Mouse (Mus musculus) right cerebral cortex, postnatal 4 days (tissue): ENCODE measurements around the gene Agpat1.
A peak's percentile ranks its signal among the peaks of the same experiment; 100 is the strongest.

Source experiments
- DNase-seq: peaks from one replicate; pipeline ENCODE4 v3.0.0-alpha.2; 2022

Agpat1 gene

GRCm38 (mm10) chr17:34655581-34655991 is 51.5 kb downstream of the Agpat1 start:
- DNase-seq = peak; percentile 50

- no peak for DNase-seq
These were observed 52.6 kb downstream of the Agpat1 start for GRCm38 (mm10) chr17:34656666-34657065.

DNA sequence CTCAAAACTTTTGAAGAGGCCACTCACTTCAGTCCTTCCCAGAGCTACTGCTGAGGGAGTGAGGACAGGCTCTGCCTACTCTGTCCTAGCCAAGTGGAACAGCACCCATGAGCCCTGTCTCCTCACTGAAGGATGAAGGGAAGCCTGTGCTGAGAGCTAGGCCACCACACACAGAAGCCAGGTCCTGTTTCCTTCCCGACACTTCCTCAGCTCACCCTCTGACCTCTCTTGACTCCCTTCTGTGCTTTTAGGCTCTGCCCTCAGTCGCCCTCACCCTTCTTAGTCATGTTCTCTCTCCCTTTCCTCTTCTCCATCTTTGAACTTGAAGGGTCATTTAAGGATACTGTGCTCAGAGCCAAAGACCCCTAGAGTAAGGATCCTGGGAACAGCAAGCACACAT is 53.2 kb downstream of the Agpat1 start:
- no peak for DNase-seq

- no peak for DNase-seq
These were observed 54.1 kb downstream of the Agpat1 start for GRCm38 (mm10) chr17:34658145-34658544.

DNA sequence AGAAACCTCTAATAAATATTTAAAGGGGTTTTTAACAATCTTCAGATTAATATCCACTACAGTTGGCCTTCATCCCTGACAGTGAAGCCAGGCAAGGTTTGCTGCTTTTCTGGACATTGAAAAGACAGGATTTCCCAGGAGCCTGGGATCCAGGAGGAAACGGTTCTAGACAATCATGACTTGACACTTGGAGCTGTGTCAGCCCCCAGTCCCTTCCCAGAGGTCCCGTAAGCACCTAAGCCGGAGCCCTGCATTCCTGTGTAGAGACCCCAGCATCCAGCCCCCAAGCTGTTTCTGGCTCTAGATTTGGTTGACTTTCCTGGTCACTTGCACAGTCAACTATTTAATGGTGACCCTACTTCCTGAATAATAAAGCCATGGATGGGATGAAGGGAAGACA is 54.5 kb downstream of the Agpat1 start:
- no peak for DNase-seq

- DNase-seq = no peak
These were observed 55.3 kb downstream of the Agpat1 start for GRCm38 (mm10) chr17:34659181-34659896.

DNA sequence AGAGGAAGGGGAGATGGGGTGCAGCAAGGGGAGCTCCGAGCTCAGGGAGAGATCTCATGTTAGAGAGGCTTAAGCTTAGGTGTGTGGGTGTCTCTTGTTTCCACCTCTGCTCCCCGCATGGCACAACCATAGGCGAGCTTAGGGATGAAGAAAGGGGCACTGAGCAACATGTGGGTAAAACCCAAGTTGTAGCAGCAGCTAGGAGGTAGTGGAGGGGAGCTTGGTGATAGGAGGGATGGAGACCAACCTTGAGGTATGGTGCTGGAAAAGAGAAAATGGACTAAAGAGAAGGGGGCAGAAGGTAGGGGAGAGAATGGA is 55.8 kb downstream of the Agpat1 start:
- no peak for DNase-seq

GRCm38 (mm10) chr17:34660259-34660820 is 56.3 kb downstream of the Agpat1 start:
- no peak for DNase-seq

- no peak for DNase-seq
These were observed 57.1 kb downstream of the Agpat1 start for GRCm38 (mm10) chr17:34661121-34661591.

GRCm38 (mm10) chr17:34662468-34662867 is 58.4 kb downstream of the Agpat1 start:
- DNase-seq = no peak

DNA sequence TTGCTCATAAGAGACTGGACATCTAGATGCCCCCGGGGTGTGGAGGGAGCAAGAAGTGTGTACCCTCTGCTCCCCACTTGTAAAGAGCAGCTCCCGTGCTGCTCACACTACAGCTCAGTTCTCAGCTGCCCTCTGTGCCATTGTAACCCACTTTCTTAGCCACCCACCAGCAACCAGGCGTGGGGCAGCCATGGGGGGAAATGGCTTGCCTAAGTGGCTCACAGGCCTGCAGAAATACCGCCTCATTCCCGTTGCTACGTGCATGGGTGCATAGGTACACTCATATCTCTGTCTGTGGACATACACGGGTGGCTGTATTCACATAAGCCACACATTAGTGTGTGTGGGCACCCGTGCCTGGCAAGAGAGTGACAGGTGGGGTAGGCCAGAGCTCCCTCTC is 58.9 kb downstream of the Agpat1 start:
- no peak for DNase-seq
